Mouse (Mus musculus) CH12.LX (cell line): ENCODE measurements at regions not wholly inside any gene's neighbourhood (a gene's known extent, or its start where the extent isn't known, plus 50 kb on each side); places are given as distances from the start of the nearest gene placed in this dataset.

Experiments
- DNase-seq: peaks from one replicate; pipeline ENCODE4 v3.0.0-alpha.2; 2013; ENCODE audit errors: extremely low read depth
- H3K27ac ChIP-seq: 2 replicates; pipeline ENCODE4 v1.5.1; 2012; ENCODE audit warnings: low read depth, mild to moderate bottlenecking, control low read depth, moderate library complexity; ENCODE audit not compliant: insufficient read depth
- H3K27me3 ChIP-seq: replicated peaks from 2 replicates; pipeline ENCODE3; 2012; ENCODE audit warnings: inconsistent platforms
- H3K36me3 ChIP-seq, 2 experiments: replicated peaks in 1 of 2; 2 replicates each; pipeline versions ENCODE3 to v1.6.1; 2012; ENCODE audit warnings: inconsistent platforms in 1 of 2, low read length in 1 of 2, mild to moderate bottlenecking in 1 of 2, mixed read lengths in 1 of 2, moderate library complexity in 1 of 2; ENCODE audit not compliant: control insufficient read depth in 1 of 2, insufficient read depth in 1 of 2
- H3K4me1 ChIP-seq, 2 experiments: 2 replicates each; pipeline ENCODE4 v1.6.1; 2012; ENCODE audit warnings: inconsistent platforms in 1 of 2, moderate library complexity in 1 of 2; ENCODE audit not compliant: insufficient read depth in 2 of 2, control insufficient read depth in 1 of 2
- H3K4me2 ChIP-seq: 2 replicates; pipeline ENCODE4 v1.6.1; 2012; ENCODE audit warnings: low read depth, mild to moderate bottlenecking, control low read depth; ENCODE audit not compliant: poor library complexity, insufficient read depth, severe bottlenecking
- H3K4me3 ChIP-seq, 3 experiments: fragments of 150-350 bp in 1 of 3; sonication (generic) in 1 of 3; replicated peaks in 1 of 3; 2 replicates each; pipeline versions ENCODE3 to v1.5.1; 2011 to 2012; ENCODE audit warnings: low read depth in 2 of 3, low read length in 2 of 3, mild to moderate bottlenecking in 2 of 3, moderate library complexity in 2 of 3, control low read depth in 1 of 3, improper control_type of control experiment in 1 of 3, inconsistent platforms in 1 of 3, mixed read lengths in 1 of 3; ENCODE audit not compliant: poor library complexity in 1 of 3
- H3K79me2 ChIP-seq: replicated peaks from 2 replicates; pipeline ENCODE4 v1.6.1; 2012; ENCODE audit warnings: mild to moderate bottlenecking, moderate library complexity; ENCODE audit not compliant: control insufficient read depth, poor library complexity, insufficient read depth, severe bottlenecking; ENCODE audit errors: extremely low read depth
- H3K9ac ChIP-seq: 2 replicates; pipeline ENCODE4 v1.6.1; 2012; ENCODE audit warnings: low read depth, mild to moderate bottlenecking, control low read depth, moderate library complexity; ENCODE audit not compliant: insufficient read depth
- H3K9me3 ChIP-seq: replicated peaks from 2 replicates; pipeline ENCODE3; 2012; ENCODE audit warnings: low read length, inconsistent platforms, mixed read lengths
- BHLHE40 ChIP-seq: IDR thresholded peaks from 2 replicates; pipeline ENCODE4 v1.6.1; 2011; ENCODE audit warnings: mild to moderate bottlenecking, low read depth, low read length, improper control_type of control experiment
- CHD2 ChIP-seq: IDR thresholded peaks from 2 replicates; pipeline ENCODE4 v1.6.1; 2011; ENCODE audit warnings: low read length, improper control_type of control experiment
- E2F4 ChIP-seq: IDR thresholded peaks from 2 replicates; pipeline ENCODE4 v1.6.1; 2011; ENCODE audit warnings: low read depth, low read length, improper control_type of control experiment; ENCODE audit not compliant: insufficient replicate concordance
- ELF1 ChIP-seq: IDR thresholded peaks from 2 replicates; pipeline ENCODE4 v1.6.1; 2014; ENCODE audit warnings: low read depth, mild to moderate bottlenecking, inconsistent platforms, low read length, improper control_type of control experiment
- ETS1 ChIP-seq: conservative IDR thresholded peaks from 2 replicates; pipeline ENCODE4 v1.6.1; 2012; ENCODE audit warnings: low read depth, mild to moderate bottlenecking, inconsistent platforms, low read length, improper control_type of control experiment, moderate library complexity
- GABPA ChIP-seq: IDR thresholded peaks from 2 replicates; pipeline ENCODE4 v1.6.1; 2012; ENCODE audit warnings: low read depth, low read length, improper control_type of control experiment, inconsistent platforms; ENCODE audit not compliant: insufficient replicate concordance
- HCFC1 ChIP-seq: IDR thresholded peaks from 2 replicates; pipeline ENCODE4 v1.6.1; 2012; ENCODE audit warnings: low read depth, mild to moderate bottlenecking, inconsistent platforms, low read length, improper control_type of control experiment
- JUND ChIP-seq: conservative IDR thresholded peaks from 2 replicates; pipeline ENCODE4 v1.6.1; 2011; ENCODE audit warnings: low read depth, low read length, improper control_type of control experiment
- KAT2A ChIP-seq: IDR thresholded peaks from 2 replicates; pipeline ENCODE4 v1.6.1; 2012; ENCODE audit warnings: low read length, improper control_type of control experiment, inconsistent platforms; ENCODE audit not compliant: insufficient replicate concordance
- MAFK ChIP-seq: IDR thresholded peaks from 2 replicates; pipeline ENCODE4 v1.6.1; 2011; ENCODE audit warnings: low read length, improper control_type of control experiment; ENCODE audit not compliant: insufficient replicate concordance
- MAZ ChIP-seq: IDR thresholded peaks from 2 replicates; pipeline ENCODE4 v1.6.1; 2012; ENCODE audit warnings: low read depth, mild to moderate bottlenecking, inconsistent platforms, low read length, improper control_type of control experiment, moderate library complexity
- MYC ChIP-seq: IDR thresholded peaks from 2 replicates; pipeline ENCODE4 v1.6.1; 2011; ENCODE audit warnings: low read depth, mild to moderate bottlenecking, improper control_type of control experiment, low read length
- NRF1 ChIP-seq: IDR thresholded peaks from 2 replicates; pipeline ENCODE4 v1.6.1; 2014; ENCODE audit warnings: low read depth, mild to moderate bottlenecking, inconsistent platforms, low read length, improper control_type of control experiment, moderate library complexity
- PAX5 ChIP-seq: IDR thresholded peaks from 2 replicates; pipeline ENCODE4 v1.6.1; 2012; ENCODE audit warnings: low read length, inconsistent platforms, mixed read lengths
- POLR2A ChIP-seq: IDR thresholded peaks from 2 replicates; pipeline ENCODE4 v1.6.1; 2011; ENCODE audit warnings: low read depth, mild to moderate bottlenecking, improper control_type of control experiment, low read length
- SIN3A ChIP-seq: IDR thresholded peaks from 2 replicates; pipeline ENCODE4 v1.6.1; 2012; ENCODE audit warnings: low read length, improper control_type of control experiment, inconsistent platforms
- USF1 ChIP-seq: IDR thresholded peaks from 2 replicates; pipeline ENCODE4 v1.6.1; 2014; ENCODE audit warnings: low read depth, mild to moderate bottlenecking, inconsistent platforms, low read length, improper control_type of control experiment
- USF2 ChIP-seq: conservative IDR thresholded peaks from 2 replicates; pipeline ENCODE4 v1.6.1; 2011; ENCODE audit warnings: low read depth, low read length, improper control_type of control experiment
- ZC3H11A ChIP-seq: IDR thresholded peaks from 2 replicates; pipeline ENCODE4 v1.6.1; 2012; ENCODE audit warnings: low read depth, mild to moderate bottlenecking, inconsistent platforms, low read length, improper control_type of control experiment
- ZKSCAN1 ChIP-seq: IDR thresholded peaks from 2 replicates; pipeline ENCODE4 v1.6.1; 2012; ENCODE audit warnings: low read depth, inconsistent platforms, low read length, improper control_type of control experiment, borderline replicate concordance
- ZMIZ1 ChIP-seq: IDR thresholded peaks from 2 replicates; pipeline ENCODE4 v1.6.1; 2012; ENCODE audit warnings: low read depth, mild to moderate bottlenecking, inconsistent platforms, low read length, improper control_type of control experiment
- dilution Hi-C: fragments of 300-500 bp; cut with MboI; formaldehyde crosslinking; loops from 2 replicates; pipeline ENCODE4 v1.14.3; 2020; ENCODE audit warnings: low sequenced_read_pairs; ENCODE audit not compliant: extremely low pct_unique_long_range_greater_than_20kb, extremely low pct_ligation_motif_present
- in situ Hi-C: fragments of 300-500 bp; cut with MboI; formaldehyde crosslinking; loops from 3 replicates; pipeline ENCODE4 v1.14.3; 2019; ENCODE audit warnings: low sequenced_read_pairs, low pct_ligation_motif_present, low pct_unique_long_range_greater_than_20kb, mixed read lengths

- Histone ChIP-seq H3K4me3 (no peak overlapping the region), H3K27me3 (no peaks in the 10 kb centered on the region), H3K79me2 (no peaks in the 10 kb centered on the region), H3K27ac (no peak overlapping the region), H3K4me1 (peaks cover 0 to 9% of the 10 kb centered on the region in 2 experiments; a peak in 2 of 4 replicates), H3K36me3 (no peaks in the 10 kb centered on the region), H3K4me2 (no peak overlapping the region), H3K9ac (no peak overlapping the region), H3K9me3 (peaks cover 5% of the 10 kb centered on the region)
- dilution Hi-C loops (no loop called here), in situ Hi-C loops (no loop called here)
- TF ChIP-seq MYC (no peak), NRF1 (no peak), JUND (no peak), USF1 (no peak), USF2 (no peak), SIN3A (no peak)
- DNase-seq: no peak
Measured at GRCm38 (mm10) chr9:115471582-115471981, 161.4 kb upstream of the Stt3b start.

GRCm38 (mm10) chr9:115473037-115473436 lies 162.8 kb upstream of the Stt3b start:
- H3K4me2 ChIP-seq: no peak overlapping the region
- H3K27me3 ChIP-seq: no peaks in the 10 kb centered on the region
- no peaks in the 10 kb centered on the region for H3K79me2 ChIP-seq
- no peak for TF ChIP-seq USF2
- TF ChIP-seq ZC3H11A: no peak
- TF ChIP-seq BHLHE40: no peak
- no peak for TF ChIP-seq SIN3A
- TF ChIP-seq ZMIZ1: no peak
- TF ChIP-seq MAZ: no peak
- TF ChIP-seq ZKSCAN1: no peak
- TF ChIP-seq JUND: no peak
- no peak for TF ChIP-seq KAT2A
- no peak for TF ChIP-seq HCFC1
- TF ChIP-seq MYC: no peak
- TF ChIP-seq E2F4: no peak
- TF ChIP-seq ETS1: no peak
- TF ChIP-seq ELF1: no peak
- no peak for TF ChIP-seq CHD2
- no peak for TF ChIP-seq MAFK
- TF ChIP-seq PAX5: no peak
- no peak for TF ChIP-seq GABPA
- TF ChIP-seq POLR2A: no peak
- no peak overlapping the region for H3K4me3 ChIP-seq
- in situ Hi-C loops: no loop called here
- no peak for DNase-seq
- dilution Hi-C loops: no loop called here
- H3K4me1 ChIP-seq: peaks cover 2 to 9% of the 10 kb centered on the region in 2 experiments; a peak in 3 of 4 replicates
- no peaks in the 10 kb centered on the region for H3K36me3 ChIP-seq
- no peak overlapping the region for H3K27ac ChIP-seq
- H3K9me3 ChIP-seq: peaks cover under 1% of the 10 kb centered on the region
- no peak overlapping the region for H3K9ac ChIP-seq
